Comparison of ENCODE assay signal across 22 mouse cellular contexts in genomic region chr9:22390390-22390789, GRCm38 (mm10). TPM values are rescaled to one million over a fixed set of nuclear protein-coding genes. Genes with fewer than 3 reads are reported as not detected.
DNase-seq lines count a peak whose midpoint lies in the region; ATAC-seq and TF ChIP-seq lines count a peak whose summit lies in the region.
"Had no signal": no experiment of that assay in that cellular context is flagged by ENCODE, and none has a peak within 500 bp of the region (broad histone marks: within the 10 kb centered on the region; RNA-seq: fewer than 3 reads in every experiment).

No protein-coding gene starts in this region.

- no peaks in the 10 kb centered on the region for H3K9me3 ChIP-seq in liver, embryonic 13.5 days (replicated peaks)
- H3K9me3 ChIP-seq in liver, embryonic 11.5 days (ENCODE audit: control insufficient read depth, low read length), result no peaks in the 10 kb centered on the region
- H3K9me3 ChIP-seq in MEL (replicated peaks; ENCODE audit: insufficient read depth, low read length), result no peaks in the 10 kb centered on the region
- H3K9me3 ChIP-seq: forebrain, embryonic 15.5 days; heart, embryonic 10.5 days; hindbrain, embryonic 12.5 days; limb, embryonic 10.5 days; neural tube, embryonic 13.5 days had no signal

- no peak for TF ChIP-seq POLR2A in MEL (IDR thresholded peaks at IDR 0.05; ENCODE audit: control insufficient read depth in 1 of 2, insufficient read depth in 1 of 2, low read depth in 1 of 2, low read length in 2 of 2, poor library complexity in 1 of 2)
- TF ChIP-seq POLR2A in bone marrow macrophage, adult 2 months (IDR thresholded peaks at IDR 0.05; ENCODE audit: borderline replicate concordance, low read depth, low read length), result no peak

- no peak overlapping the region for H3K4me3 ChIP-seq in liver, embryonic 13.5 days (replicated peaks)
- H3K4me3 ChIP-seq in liver, embryonic 11.5 days (ENCODE audit: low read depth, low read length), result no peak overlapping the region
- H3K4me3 ChIP-seq in MEL (ENCODE audit: control insufficient read depth in 1 of 2, insufficient read depth in 1 of 2, low read depth in 2 of 2, low read length in 2 of 2), result peak overlapping the region; percentile 4 to 61; a peak in 3 of 4 replicates
- no peak overlapping the region for H3K4me3 ChIP-seq in bone marrow macrophage, adult 2 months (ENCODE audit: insufficient read depth, low read length)
- H3K4me3 ChIP-seq: forebrain, embryonic 15.5 days had no signal

- no peak overlapping the region for H3K4me2 ChIP-seq in liver, embryonic 13.5 days
- H3K4me2 ChIP-seq in liver, embryonic 11.5 days, result no peak overlapping the region
- H3K4me2 ChIP-seq: midbrain, embryonic 11.5 days had no signal

- WGBS in liver, embryonic 13.5 days (ENCODE audit: insufficient replicate concordance), result 65% methylated on average over 5 of the region's 5 CpGs
- 71% methylated on average over 5 of the region's 5 CpGs for WGBS in liver, embryonic 11.5 days

- no peak for ATAC-seq in liver, embryonic 13.5 days (ENCODE audit: low read depth)
- no peak for ATAC-seq in liver, embryonic 11.5 days (replicated peaks; ENCODE audit: low FRiP score)
- ATAC-seq in CD4-positive, CD25-positive, alpha-beta regulatory T cell, adult 4 months, result no peak
- ATAC-seq in granulocyte monocyte progenitor cell, adult 5-6 weeks (replicated peaks; ENCODE audit: poor library complexity, severe bottlenecking), result no peak
- ATAC-seq: forebrain, embryonic 15.5 days; inflammation-experienced regulatory T-cells, adult 6 months had no signal

- no peak for TF ChIP-seq CTCF in MEL (IDR thresholded peaks at IDR 0.05 in 2 of 3, conservative IDR thresholded peaks at IDR 0.05 in 1 of 3; ENCODE audit: control insufficient read depth in 1 of 3, insufficient read depth in 1 of 3, low read depth in 2 of 3, low read length in 3 of 3, poor library complexity in 1 of 3, severe bottlenecking in 1 of 3)
- TF ChIP-seq CTCF in bone marrow macrophage, adult 2 months (IDR thresholded peaks at IDR 0.05; ENCODE audit: low read depth, low read length), result no peak

- H3K36me3 ChIP-seq in liver, embryonic 13.5 days, result peaks cover 9% of the 10 kb centered on the region
- H3K36me3 ChIP-seq in liver, embryonic 11.5 days (ENCODE audit: control insufficient read depth, insufficient read depth, low read length), result no peaks in the 10 kb centered on the region; the same call in 1 of the 2 replicates
- H3K36me3 ChIP-seq in MEL (ENCODE audit: control insufficient read depth in 1 of 2, insufficient read depth in 2 of 2, low read length in 2 of 2), result peaks cover 22 to 40% of the 10 kb centered on the region in 2 experiments
- H3K36me3 ChIP-seq: forebrain, embryonic 15.5 days; heart, embryonic 10.5 days; hindbrain, embryonic 12.5 days; neural tube, embryonic 13.5 days had no signal

- H3K79me2 ChIP-seq in MEL (ENCODE audit: control insufficient read depth, insufficient read depth, low read length, poor library complexity), result peaks cover 35% of the 10 kb centered on the region

- no peak for DNase-seq in liver, embryonic 13.5 days
- no peak for DNase-seq in liver, embryonic 11.5 days (ENCODE audit: low spot score)
- peak; percentile 92 for DNase-seq in 416B (ENCODE audit: low read depth)
- peak; percentile 81 for DNase-seq in MEL (ENCODE audit: low read depth, low spot score)
- no peak for DNase-seq in layer of hippocampus, postnatal 25 days (ENCODE audit: extremely low spot score in 1 of 2, low spot score in 1 of 2)
- DNase-seq: cerebellum, adult 8-10 months; gastrocnemius, postnatal 25 days; kidney, adult 2 months; kidney, postnatal 25 days; right cerebral cortex, adult 18-20 months; thymus, postnatal 36 days had no signal

- no peak overlapping the region; the same call in 1 of the 2 replicates for H3K27ac ChIP-seq in liver, embryonic 13.5 days
- no peak overlapping the region for H3K27ac ChIP-seq in liver, embryonic 11.5 days (ENCODE audit: low read depth, low read length)
- peak overlapping the region; percentile 25 for H3K27ac ChIP-seq in MEL (ENCODE audit: control insufficient read depth, low read depth, low read length)
- H3K27ac ChIP-seq in bone marrow macrophage, adult 2 months (ENCODE audit: insufficient read depth, low read depth, low read length), result peak overlapping the region; percentile 19; the same call in 1 of the 2 replicates
- H3K27ac ChIP-seq: forebrain, embryonic 15.5 days; hindbrain, embryonic 12.5 days; neural tube, embryonic 13.5 days had no signal

- H3K9ac ChIP-seq in liver, embryonic 13.5 days, result 0 out of 2 replicates have a peak overlapping the region, but pooled peaks have one; percentile 99
- H3K9ac ChIP-seq in liver, embryonic 11.5 days (ENCODE audit: low read depth, low read length), result no peak overlapping the region
- H3K9ac ChIP-seq in MEL (ENCODE audit: control insufficient read depth, low read depth, low read length, poor library complexity, severe bottlenecking), result peak overlapping the region; percentile 80
- H3K9ac ChIP-seq: forebrain, embryonic 15.5 days; hindbrain, embryonic 12.5 days; neural tube, embryonic 13.5 days had no signal

- H3K27me3 ChIP-seq in liver, embryonic 13.5 days, result no peaks in the 10 kb centered on the region
- no peaks in the 10 kb centered on the region for H3K27me3 ChIP-seq in liver, embryonic 11.5 days (replicated peaks; ENCODE audit: control insufficient read depth, insufficient read depth, low read length)
- H3K27me3 ChIP-seq in MEL (ENCODE audit: control insufficient read depth in 1 of 2, insufficient read depth in 2 of 2, low read length in 2 of 2), result no peaks in the 10 kb centered on the region
- H3K27me3 ChIP-seq: forebrain, embryonic 15.5 days; hindbrain, embryonic 12.5 days; neural tube, embryonic 13.5 days had no signal

- H3K4me1 ChIP-seq in liver, embryonic 13.5 days (replicated peaks), result peaks cover 37% of the 10 kb centered on the region
- peaks cover 20% of the 10 kb centered on the region for H3K4me1 ChIP-seq in liver, embryonic 11.5 days (replicated peaks; ENCODE audit: control insufficient read depth, insufficient read depth, low read length)
- H3K4me1 ChIP-seq in MEL (ENCODE audit: control insufficient read depth in 1 of 2, insufficient read depth in 2 of 2, low read length in 2 of 2), result peaks cover 26 to 36% of the 10 kb centered on the region in 2 experiments
- peaks cover 33% of the 10 kb centered on the region for H3K4me1 ChIP-seq in bone marrow macrophage, adult 2 months (ENCODE audit: control insufficient read depth, insufficient read depth, low read length)

- no peak for TF ChIP-seq EP300 in MEL (IDR thresholded peaks at IDR 0.05; ENCODE audit: low read depth in 1 of 2, low read length in 2 of 2)

- TF ChIP-seq RAD21 in MEL (IDR thresholded peaks at IDR 0.05; ENCODE audit: low read depth, low read length), result no peak

TF ChIP-seq in MEL, 35 proteins besides CTCF, POLR2A, EP300 and RAD21 (continues in another document):
- TF ChIP-seq TBP (IDR thresholded peaks at IDR 0.05; ENCODE audit: low read depth, low read length) (no peak), JUND (IDR thresholded peaks at IDR 0.05; ENCODE audit: low read depth, low read length) (no peak), MAZ (IDR thresholded peaks at IDR 0.05; ENCODE audit: low read depth, low read length) (no peak), ETS1 (IDR thresholded peaks at IDR 0.05; ENCODE audit: low read depth, low read length) (no peak), POLR2AphosphoS5 (IDR thresholded peaks at IDR 0.05; ENCODE audit: borderline replicate concordance, low read depth, low read length) (no peak), NELFE (IDR thresholded peaks at IDR 0.05; ENCODE audit: low read depth, low read length) (no peak), BHLHE40 (IDR thresholded peaks at IDR 0.05; ENCODE audit: borderline replicate concordance, low read depth, low read length) (no peak), E2F4 (IDR thresholded peaks at IDR 0.05; ENCODE audit: borderline replicate concordance, low read depth, low read length) (no peak), HCFC1 (IDR thresholded peaks at IDR 0.05; ENCODE audit: low read depth, low read length) (no peak), ELF1 (IDR thresholded peaks at IDR 0.05; ENCODE audit: low read depth, low read length) (no peak), MAX (IDR thresholded peaks at IDR 0.05; ENCODE audit: low read length) (no peak), NRF1 (IDR thresholded peaks at IDR 0.05; ENCODE audit: insufficient read depth, low read depth, low read length, poor library complexity, severe bottlenecking) (no peak), MYC (IDR thresholded peaks at IDR 0.05; ENCODE audit: low read depth, low read length) (no peak), ZKSCAN1 (IDR thresholded peaks at IDR 0.05; ENCODE audit: low read depth, low read length) (no peak)

RNA-seq across cellular contexts. Expression of gene Anln, which starts 1.4 kb away (rescaled TPM):
- polyA plus RNA-seq in liver, embryonic 13.5 days (2015; fragmentation: Nextera tagmentation; extraction: Ambion mirVana), result 23.1 and 31.6 TPM in 2 replicates
- polyA plus RNA-seq in liver, embryonic 11.5 days (2014; fragmentation: Nextera tagmentation; extraction: Ambion mirVana), result 42.6 and 45.5 TPM in 2 replicates
- total RNA-seq in MEL (2012; rRNA removed), result 93.3 and 105 TPM in 2 replicates
- 100 to 1,000 TPM in 1 of 2 experiments, 10 to 100 TPM in 1; 93.3 to 114 TPM for polyA plus RNA-seq in MEL (2012; ENCODE audit: insufficient read depth in 1 of 2, insufficient read length in 2 of 2, low read depth in 1 of 2, low replicate concordance in 2 of 2, missing spikeins in 1 of 2)
- 34.5 and 34.8 TPM in 2 replicates for polyA plus RNA-seq in bone marrow macrophage, adult 2 months (2012; ENCODE audit: insufficient read depth, insufficient read length, missing spikeins)
- 10 to 100 TPM; 17.9 to 23.8 TPM for total RNA-seq in layer of hippocampus, postnatal 25 days (2021)
- polyA plus RNA-seq in CD4-positive, CD25-positive, alpha-beta regulatory T cell, adult 4 months (2017; shearing (Covaris generic)), result 1 to 10 TPM; 2.8 to 4.3 TPM
- total RNA-seq in granulocyte monocyte progenitor cell, adult 5-6 weeks (2014; fragmentation: Nextera tagmentation), result 40.1 and 40.4 TPM in 2 replicates
- 55.3 and 59.9 TPM in 2 replicates for total RNA-seq in granulocyte monocyte progenitor cell, adult 5-6 weeks (2017)

RNA-seq across cellular contexts. Expression of gene 9530077C05Rik, which starts 20.9 kb away (rescaled TPM):
- polyA plus RNA-seq in liver, embryonic 13.5 days (2015; fragmentation: Nextera tagmentation; extraction: Ambion mirVana), result 1.7 and 2.0 TPM in 2 replicates
- polyA plus RNA-seq in liver, embryonic 11.5 days (2014; fragmentation: Nextera tagmentation; extraction: Ambion mirVana), result 2.5 and 3.6 TPM in 2 replicates
- total RNA-seq in MEL (2012; rRNA removed), result 4.1 and 4.5 TPM in 2 replicates
- polyA plus RNA-seq in MEL (2012; ENCODE audit: insufficient read depth in 1 of 2, insufficient read length in 2 of 2, low read depth in 1 of 2, low replicate concordance in 2 of 2, missing spikeins in 1 of 2), result 1 to 10 TPM in 1 of 2 experiments, not detected in 1; 6.9 TPM
- polyA plus RNA-seq in bone marrow macrophage, adult 2 months (2012; ENCODE audit: insufficient read depth, insufficient read length, missing spikeins), result 0.13 TPM in 1 of 2 replicates, not detected in the other
- total RNA-seq in layer of hippocampus, postnatal 25 days (2021), result 1 to 10 TPM; 6.0 to 6.8 TPM
- polyA plus RNA-seq in CD4-positive, CD25-positive, alpha-beta regulatory T cell, adult 4 months (2017; shearing (Covaris generic)), result 1 to 10 TPM; 1.1 to 1.2 TPM
- 2.1 TPM in 1 of 2 replicates, not detected in the other for total RNA-seq in granulocyte monocyte progenitor cell, adult 5-6 weeks (2014; fragmentation: Nextera tagmentation)
- total RNA-seq in granulocyte monocyte progenitor cell, adult 5-6 weeks (2017), result 2.0 and 2.1 TPM in 2 replicates
- total RNA-seq: monocyte, adult 5-6 weeks had no signal

Comparison
In these comparisons a context has a peak if more than half of its experiments do, and no peak if none do; other contexts are left out.
1. DNase-seq: peak in 416B (single experiment) and MEL (single experiment); none in liver, embryonic 13.5 days (single experiment), liver, embryonic 11.5 days (single experiment) and layer of hippocampus, postnatal 25 days (0 of 2).
2. H3K27ac ChIP-seq: peak in MEL (single experiment) and bone marrow macrophage, adult 2 months (single experiment); none in liver, embryonic 13.5 days (single experiment) and liver, embryonic 11.5 days (single experiment).
3. H3K4me3 ChIP-seq: peak in MEL (2 of 2); none in liver, embryonic 13.5 days (single experiment), liver, embryonic 11.5 days (single experiment) and bone marrow macrophage, adult 2 months (single experiment).